Mouse (Mus musculus) olfactory bulb, adult 2 months (tissue): ENCODE results near the gene Hopx.

Experiments
- CTCF ChIP-seq: fragments of 200-500 bp; IDR thresholded peaks from 2 replicates; pipeline ENCODE4 v1.5.1; 2012; ENCODE audit warnings: low read depth, mild to moderate bottlenecking, low read length, moderate library complexity; ENCODE audit not compliant: insufficient read depth
- POLR2A ChIP-seq: fragments of 200-500 bp; IDR thresholded peaks from 2 replicates; pipeline ENCODE4 v1.6.1; 2012; ENCODE audit warnings: mild to moderate bottlenecking, low read depth, low read length, moderate library complexity; ENCODE audit not compliant: insufficient read depth

- TF ChIP-seq CTCF = no peak
- TF ChIP-seq POLR2A = no peak
These were observed 22.9 kb upstream of the Hopx start for GRCm38 (mm10) chr5:77137701-77138265.
